Comparison of ENCODE assay signal across 20 mouse cellular contexts in genomic region chr6:127823718-127824117, GRCm38 (mm10). TPM values are rescaled to one million over a fixed set of nuclear protein-coding genes. Genes with fewer than 3 reads are reported as not detected.
DNase-seq lines count a peak whose midpoint lies in the region; ATAC-seq and TF ChIP-seq lines count a peak whose summit lies in the region.
"Had no signal": no experiment of that assay in that cellular context is flagged by ENCODE, and none has a peak within 500 bp of the region (broad histone marks: within the 10 kb centered on the region; RNA-seq: fewer than 3 reads in every experiment).

No protein-coding gene starts in this region.

- no peaks in the 10 kb centered on the region for H3K27me3 ChIP-seq in liver, embryonic 11.5 days (replicated peaks; ENCODE audit: control insufficient read depth, insufficient read depth, low read length)
- H3K27me3 ChIP-seq in liver, embryonic 14.5 days (ENCODE audit: control insufficient read depth, insufficient read depth, low read length), result no peaks in the 10 kb centered on the region
- no peaks in the 10 kb centered on the region for H3K27me3 ChIP-seq in stomach, embryonic 15.5 days (replicated peaks)
- H3K27me3 ChIP-seq: embryonic facial prominence, embryonic 12.5 days; forebrain, embryonic 15.5 days; heart, embryonic 12.5 days; hindbrain, embryonic 15.5 days had no signal

- DNase-seq in liver, embryonic 11.5 days (ENCODE audit: low spot score), result no peak
- DNase-seq in liver, embryonic 14.5 days (ENCODE audit: low read depth in 3 of 3, low spot score in 3 of 3), result peak; percentile 4 to 14 (median 12)
- DNase-seq in gastrocnemius, adult 2 months, result no peak
- no peak for DNase-seq in kidney, adult 11 months
- no peak for DNase-seq in urinary bladder, postnatal 25 days (ENCODE audit: low spot score)
- DNase-seq: adrenal gland, adult 8-10 months; cerebellum, adult 11 months; cerebellum, adult 8-10 months; cerebellum, postnatal 14 days; embryo, embryonic 11 days; gastrocnemius, postnatal 14 days; heart, postnatal 36 days had no signal

- H3K4me2 ChIP-seq in liver, embryonic 11.5 days, result no peak overlapping the region
- no peak overlapping the region for H3K4me2 ChIP-seq in liver, embryonic 14.5 days (ENCODE audit: low read depth)
- no peak overlapping the region for H3K4me2 ChIP-seq in stomach, embryonic 15.5 days
- H3K4me2 ChIP-seq: embryonic facial prominence, embryonic 12.5 days; forebrain, embryonic 15.5 days; heart, embryonic 12.5 days; hindbrain, embryonic 15.5 days had no signal

- intact Hi-C loops in gastrocnemius, adult 2 months (cut with DNase I), result no loop called here

- H3K9ac ChIP-seq in liver, embryonic 11.5 days (ENCODE audit: low read depth, low read length), result no peak overlapping the region
- H3K9ac ChIP-seq in liver, embryonic 14.5 days (replicated peaks), result no peak overlapping the region
- no peak overlapping the region for H3K9ac ChIP-seq in stomach, embryonic 15.5 days
- H3K9ac ChIP-seq: embryonic facial prominence, embryonic 12.5 days; forebrain, embryonic 15.5 days; heart, embryonic 12.5 days; hindbrain, embryonic 15.5 days had no signal

- WGBS in liver, embryonic 11.5 days, result 57% methylated on average over 1 of the region's 1 CpGs
- 54% methylated on average over 1 of the region's 1 CpGs for WGBS in liver, embryonic 14.5 days (ENCODE audit: insufficient replicate concordance)
- 36% methylated on average over 1 of the region's 1 CpGs for WGBS in stomach, embryonic 15.5 days

- H3K36me3 ChIP-seq in liver, embryonic 11.5 days (ENCODE audit: control insufficient read depth, insufficient read depth, low read length), result no peaks in the 10 kb centered on the region
- H3K36me3 ChIP-seq in liver, embryonic 14.5 days (replicated peaks; ENCODE audit: control insufficient read depth, insufficient read depth, low read depth), result no peaks in the 10 kb centered on the region
- H3K36me3 ChIP-seq in stomach, embryonic 15.5 days, result no peaks in the 10 kb centered on the region
- H3K36me3 ChIP-seq: embryonic facial prominence, embryonic 12.5 days; forebrain, embryonic 15.5 days; heart, embryonic 12.5 days; hindbrain, embryonic 15.5 days had no signal

- no peak overlapping the region for H3K4me3 ChIP-seq in liver, embryonic 11.5 days (ENCODE audit: low read depth, low read length)
- H3K4me3 ChIP-seq in liver, embryonic 14.5 days (ENCODE audit: insufficient read depth in 1 of 2, low read depth in 2 of 2, low read length in 2 of 2), result no peak overlapping the region
- no peak overlapping the region for H3K4me3 ChIP-seq in stomach, embryonic 15.5 days (replicated peaks)
- H3K4me3 ChIP-seq in gastrocnemius, adult 2 months, result no peak overlapping the region
- H3K4me3 ChIP-seq: embryonic facial prominence, embryonic 12.5 days; forebrain, embryonic 15.5 days; heart, embryonic 12.5 days; hindbrain, embryonic 15.5 days had no signal

- H3K4me1 ChIP-seq in liver, embryonic 11.5 days (replicated peaks; ENCODE audit: control insufficient read depth, insufficient read depth, low read length), result no peaks in the 10 kb centered on the region
- peaks cover 0 to 7% of the 10 kb centered on the region in 2 experiments; a peak in 2 of 4 replicates for H3K4me1 ChIP-seq in liver, embryonic 14.5 days (replicated peaks; ENCODE audit: control insufficient read depth in 2 of 2, insufficient read depth in 2 of 2, low read length in 1 of 2)
- H3K4me1 ChIP-seq in stomach, embryonic 15.5 days, result no peaks in the 10 kb centered on the region

- H3K27ac ChIP-seq in liver, embryonic 11.5 days (ENCODE audit: low read depth, low read length), result 0 out of 2 replicates have a peak overlapping the region, but pooled peaks have one; percentile 32
- H3K27ac ChIP-seq in liver, embryonic 14.5 days, result no peak overlapping the region
- no peak overlapping the region for H3K27ac ChIP-seq in stomach, embryonic 15.5 days
- no peak overlapping the region for H3K27ac ChIP-seq in gastrocnemius, adult 2 months
- H3K27ac ChIP-seq: embryonic facial prominence, embryonic 12.5 days; forebrain, embryonic 15.5 days; hindbrain, embryonic 15.5 days had no signal

- no peak for TF ChIP-seq EP300 in liver, embryonic 14.5 days (IDR thresholded peaks at IDR 0.05; ENCODE audit: low read depth)

- ATAC-seq in liver, embryonic 11.5 days (replicated peaks; ENCODE audit: low FRiP score), result peak; percentile 64
- peak; percentile 53; the same call in 1 of the 2 replicates for ATAC-seq in liver, embryonic 14.5 days (ENCODE audit: insufficient read depth)
- ATAC-seq in stomach, embryonic 15.5 days (ENCODE audit: insufficient read depth, low FRiP score, low read depth), result peak; percentile 47
- ATAC-seq: forebrain, embryonic 15.5 days had no signal

- no peaks in the 10 kb centered on the region for H3K9me3 ChIP-seq in liver, embryonic 11.5 days (ENCODE audit: control insufficient read depth, low read length)
- H3K9me3 ChIP-seq in liver, embryonic 14.5 days (ENCODE audit: control insufficient read depth, low read length), result no peaks in the 10 kb centered on the region
- H3K9me3 ChIP-seq in stomach, embryonic 15.5 days, result no peaks in the 10 kb centered on the region
- H3K9me3 ChIP-seq: embryonic facial prominence, embryonic 12.5 days; forebrain, embryonic 15.5 days; heart, embryonic 12.5 days; hindbrain, embryonic 15.5 days had no signal

- TF ChIP-seq CTCF in liver, embryonic 14.5 days (IDR thresholded peaks at IDR 0.05; ENCODE audit: low read depth), result no peak
- TF ChIP-seq CTCF in gastrocnemius, adult 2 months (IDR thresholded peaks at IDR 0.05), result no peak

RNA-seq across cellular contexts. Expression of gene Prmt8, which starts 54.4 kb away (rescaled TPM):
- polyA plus RNA-seq in liver, embryonic 11.5 days (2014; fragmentation: Nextera tagmentation; extraction: Ambion mirVana), result 0.10 and 0.18 TPM in 2 replicates
- polyA plus RNA-seq in liver, embryonic 14.5 days (2012; rRNA removed), result 0.03 TPM in 1 of 2 replicates, not detected in the other
- polyA plus RNA-seq in liver, embryonic 14.5 days (2014; fragmentation: Nextera tagmentation; extraction: Ambion mirVana), result 0.05 TPM in 1 of 2 replicates, not detected in the other
- polyA plus RNA-seq in stomach, embryonic 15.5 days (2015; fragmentation: Nextera tagmentation; extraction: Ambion mirVana), result 0.10 TPM in 1 of 2 replicates, not detected in the other
- not detected for total RNA-seq in gastrocnemius, adult 2 months (2021)
- total RNA-seq: common myeloid progenitor, adult 5-6 weeks; gastrocnemius, postnatal 14 days; heart, adult 8-10 months; heart, postnatal 36 days had no signal
- polyA plus RNA-seq: heart, embryonic 16.5 days had no signal

Comparison
In these comparisons a context has a peak if more than half of its experiments do, and no peak if none do; other contexts are left out.
1. DNase-seq: peak in liver, embryonic 14.5 days (3 of 3); none in liver, embryonic 11.5 days (single experiment), gastrocnemius, adult 2 months (single experiment), kidney, adult 11 months (single experiment) and urinary bladder, postnatal 25 days (single experiment).
2. Peak in every context shown above with its lines, with median percentiles within 50 percentile points of each other: ATAC-seq.